Mouse (Mus musculus) cortical plate, adult 2 months (tissue): Measurements from ENCODE around the gene Lmo3. TPM values are rescaled to one million over a fixed set of nuclear protein-coding genes. Genes with fewer than 3 reads are reported as not detected.

ENCODE experiments used
- H3K27ac ChIP-seq: fragments of 200-500 bp; 2 replicates; pipeline ENCODE4 v1.5.1; 2012; ENCODE audit warnings: low read length, control low read depth, inconsistent platforms; ENCODE audit not compliant: insufficient read depth
- H3K4me1 ChIP-seq: fragments of 200-500 bp; 2 replicates; pipeline ENCODE4 v1.6.1; 2011; ENCODE audit warnings: low read length; ENCODE audit not compliant: control insufficient read depth, insufficient read depth
- H3K4me3 ChIP-seq: fragments of 200-500 bp; 2 replicates; pipeline ENCODE4 v1.5.1; 2011; ENCODE audit warnings: mild to moderate bottlenecking, low read length, control low read depth; ENCODE audit not compliant: insufficient read depth
- CTCF ChIP-seq: fragments of 200-500 bp; IDR thresholded peaks from 2 replicates; pipeline ENCODE4 v1.5.1; 2011; ENCODE audit warnings: mild to moderate bottlenecking, control low read depth, low read length; ENCODE audit not compliant: insufficient read depth; ENCODE audit errors: extremely low read depth
- POLR2A ChIP-seq: fragments of 200-500 bp; IDR thresholded peaks from 2 replicates; pipeline ENCODE4 v1.6.1; 2011; ENCODE audit warnings: mild to moderate bottlenecking, low read length, control low read depth; ENCODE audit not compliant: insufficient read depth; ENCODE audit errors: extremely low read depth
- polyA plus RNA-seq: library from polyadenylated mRNA; depleted of rRNA; stranded (reverse); fragments of >200 nt; gene quantifications from 2 replicates; pipeline ENCODE4 v1.2.3, GENCODE M21; 2012

Lmo3 gene
- polyA plus RNA-seq, 1 experiment = 73.5 TPM

DNA sequence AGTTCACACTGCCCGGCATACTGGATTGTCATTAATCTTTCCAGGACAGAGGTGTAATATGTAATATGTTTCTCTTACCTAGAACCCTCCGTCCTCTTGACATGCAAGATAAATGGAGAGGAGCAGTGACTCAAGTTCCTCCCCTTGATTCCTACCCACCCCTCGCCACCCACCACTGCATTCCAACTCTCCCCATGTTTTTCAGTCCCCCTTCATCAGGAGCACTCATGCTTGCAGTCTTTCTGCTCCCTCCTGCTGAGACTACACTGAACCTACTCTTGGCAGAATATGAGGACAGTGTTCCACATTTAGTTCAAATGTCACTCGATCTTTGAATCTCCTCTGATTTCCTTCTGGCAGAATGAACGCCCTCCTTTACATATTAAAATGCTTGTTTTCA is 190.7 kb downstream of the Lmo3 start:
- no peak for TF ChIP-seq CTCF
- TF ChIP-seq POLR2A = no peak
- no peak overlapping the region for H3K27ac ChIP-seq

DNA sequence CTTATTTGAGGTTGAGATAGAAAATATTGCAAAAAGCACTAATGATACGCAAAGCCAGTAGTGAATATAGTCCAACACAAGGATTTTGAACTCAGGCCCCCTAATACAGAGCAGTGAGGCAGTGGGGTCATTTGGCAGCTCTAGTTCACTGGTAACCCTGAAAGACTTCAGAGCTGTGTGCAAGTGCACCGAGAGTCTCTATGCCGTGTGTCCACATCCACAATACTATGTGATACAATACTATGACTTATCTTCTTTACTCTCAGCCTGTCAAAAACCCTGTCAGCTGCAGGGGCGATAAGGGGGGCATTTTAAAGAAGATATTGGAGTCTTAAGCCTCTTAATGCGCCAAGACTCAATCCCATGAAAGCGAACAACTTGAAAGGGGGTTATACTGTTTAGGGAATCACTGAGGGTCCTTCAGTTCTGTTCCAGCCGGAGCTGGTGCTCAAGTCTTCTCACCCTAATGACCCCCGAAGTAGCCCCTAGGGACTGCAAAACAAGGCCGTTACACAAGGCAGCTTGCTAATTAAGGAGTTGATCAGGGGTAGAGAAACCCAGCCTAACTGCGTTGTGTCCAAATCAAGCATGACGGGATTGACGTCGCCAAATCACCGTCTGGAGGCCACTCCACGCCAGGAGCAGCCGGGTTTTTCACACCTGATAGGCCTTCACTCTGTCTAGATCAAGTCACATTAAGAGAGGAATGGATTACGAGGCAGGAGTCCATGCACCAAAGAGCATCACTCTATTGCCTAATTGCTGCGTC is 193.4 kb downstream of the Lmo3 start:
- Histone ChIP-seq H3K4me1 (peaks cover 5% of the 10 kb centered on the region), H3K27ac (peak overlapping the region; percentile 23; the same call in 1 of the 2 replicates), H3K4me3 (no peak overlapping the region)
- TF ChIP-seq CTCF = no peak
- no peak for TF ChIP-seq POLR2A

More for the DNA sequence above, 190.7 kb downstream of the Lmo3 start:
- Histone ChIP-seq H3K4me3 (no peak overlapping the region), H3K4me1 (peaks cover 3% of the 10 kb centered on the region; the same call in 1 of the 2 replicates)

DNA sequence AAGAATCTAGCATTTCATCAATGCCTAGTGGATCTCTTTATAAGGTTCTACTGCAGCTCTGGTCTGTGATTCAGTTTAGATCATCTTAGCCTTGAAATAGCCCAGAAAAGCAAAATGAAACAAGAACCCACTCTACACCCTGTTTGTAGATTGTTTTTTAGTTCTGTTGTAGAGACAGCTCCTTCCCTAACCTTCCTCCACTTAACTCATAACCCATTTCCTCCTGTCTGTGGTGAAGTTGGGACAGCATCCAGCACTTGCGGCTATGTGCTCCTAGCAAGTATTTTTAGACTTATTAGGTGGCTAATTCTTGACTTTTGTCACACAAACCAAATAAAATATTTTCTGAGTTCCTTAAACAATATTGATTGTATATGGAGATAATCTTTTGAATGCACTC is 198.6 kb downstream of the Lmo3 start:
- Histone ChIP-seq H3K27ac (no peak overlapping the region), H3K4me1 (peaks cover 2% of the 10 kb centered on the region), H3K4me3 (no peak overlapping the region)
- TF ChIP-seq POLR2A (no peak), CTCF (no peak)

DNA sequence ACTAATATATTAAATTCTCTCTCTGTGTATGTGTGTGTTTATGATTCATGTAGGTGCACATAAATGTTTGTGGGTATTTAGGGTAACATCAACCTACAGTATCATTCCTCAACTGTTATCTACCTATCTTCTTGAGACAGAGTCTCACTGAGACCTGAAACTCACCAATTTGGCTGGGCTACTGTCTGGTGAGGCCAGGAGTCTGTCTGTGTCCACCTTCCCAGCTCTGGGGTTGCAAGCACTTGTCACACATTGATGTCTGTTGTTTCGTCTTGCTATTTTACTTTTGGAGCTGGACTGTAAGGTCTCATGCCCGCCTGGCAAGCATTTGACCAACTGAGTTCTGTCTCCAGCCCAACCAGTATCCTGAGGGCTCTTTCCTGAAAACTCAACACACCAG is 210.6 kb downstream of the Lmo3 start:
- no peak overlapping the region for H3K4me3 ChIP-seq
- no peaks in the 10 kb centered on the region for H3K4me1 ChIP-seq
- no peak overlapping the region for H3K27ac ChIP-seq
- TF ChIP-seq CTCF = no peak

DNA sequence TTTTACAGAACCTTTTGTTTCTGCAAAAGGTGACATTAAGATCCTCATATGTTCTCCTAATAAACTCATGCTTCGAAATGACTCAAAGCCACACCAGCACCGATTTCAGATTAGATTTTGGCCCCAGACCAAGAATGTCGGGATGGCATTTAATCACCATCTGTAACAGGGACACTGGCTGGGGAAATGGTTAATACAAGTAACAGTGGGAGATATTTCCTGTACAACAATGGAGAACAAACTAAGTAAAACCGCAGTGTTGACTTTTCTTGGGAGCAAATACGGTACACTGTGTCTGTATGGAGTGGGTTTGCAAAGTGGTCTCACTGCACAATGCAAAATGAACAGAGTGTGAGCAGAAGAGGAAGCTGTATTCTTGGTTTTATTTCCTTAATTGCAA is 217.7 kb downstream of the Lmo3 start:
- no peak overlapping the region for H3K27ac ChIP-seq
- H3K4me3 ChIP-seq = no peak overlapping the region
- TF ChIP-seq CTCF (no peak), POLR2A (no peak)
- no peaks in the 10 kb centered on the region for H3K4me1 ChIP-seq

DNA sequence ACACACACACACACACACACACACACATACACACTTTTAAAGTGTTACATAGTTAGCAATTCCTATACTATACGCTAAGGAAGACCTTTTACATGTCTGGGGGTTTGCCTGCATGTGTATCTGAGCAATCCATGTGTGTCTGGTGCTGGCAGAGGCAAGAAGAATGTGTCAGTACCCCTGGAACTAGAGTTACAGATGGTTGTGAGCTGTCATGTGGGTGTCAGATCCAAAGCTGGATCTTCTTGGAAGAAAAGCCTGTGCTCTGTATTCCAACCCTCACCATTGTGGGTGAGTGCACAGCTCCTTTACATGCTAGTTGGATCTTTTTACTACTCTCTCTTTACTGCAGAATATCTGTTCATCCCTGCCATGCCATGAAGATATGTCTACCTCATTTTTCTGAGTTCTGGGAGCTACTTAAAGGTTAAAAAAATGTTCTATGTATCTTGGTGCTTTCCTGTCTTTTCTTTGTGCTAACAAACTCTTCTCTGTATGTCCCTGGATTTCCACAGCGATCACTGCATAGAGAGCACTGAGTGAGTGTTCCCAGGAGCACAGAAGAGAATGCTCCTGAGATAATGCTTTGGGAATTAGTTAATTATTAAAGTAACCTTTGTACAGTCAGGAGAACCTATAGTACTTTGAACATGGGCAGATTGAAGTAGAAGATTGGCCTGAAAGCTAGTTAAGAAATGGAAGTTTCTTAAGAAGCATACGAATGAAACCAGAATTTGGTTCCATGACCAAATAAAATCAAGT is 231.0 kb downstream of the Lmo3 start:
- H3K4me3 ChIP-seq = no peak overlapping the region
- no peaks in the 10 kb centered on the region; the same call in 1 of the 2 replicates for H3K4me1 ChIP-seq
- no peak for TF ChIP-seq CTCF
- H3K27ac ChIP-seq = no peak overlapping the region

DNA sequence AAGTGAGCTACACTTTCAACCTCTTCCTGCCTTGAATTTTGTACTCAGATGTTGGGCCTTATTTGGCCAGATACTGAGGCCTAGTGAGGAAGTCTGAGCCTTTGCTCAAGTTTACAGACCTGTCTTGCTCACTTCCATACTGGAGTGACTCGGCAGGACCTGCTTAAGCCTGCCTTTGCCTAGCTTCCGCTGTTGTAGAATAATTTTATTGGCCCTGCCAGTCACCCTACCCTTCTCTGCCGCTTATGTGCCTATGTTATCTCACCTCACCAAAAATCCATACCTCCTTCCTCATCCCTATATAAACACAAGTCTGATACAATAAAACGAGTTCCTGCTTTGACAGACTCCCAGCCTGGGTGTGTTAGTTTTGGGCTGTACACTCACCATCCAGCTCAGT is 235.2 kb downstream of the Lmo3 start:
- TF ChIP-seq CTCF = no peak
- no peak for TF ChIP-seq POLR2A
- Histone ChIP-seq H3K4me3 (no peak overlapping the region), H3K4me1 (no peaks in the 10 kb centered on the region; the same call in 1 of the 2 replicates), H3K27ac (no peak overlapping the region)

DNA sequence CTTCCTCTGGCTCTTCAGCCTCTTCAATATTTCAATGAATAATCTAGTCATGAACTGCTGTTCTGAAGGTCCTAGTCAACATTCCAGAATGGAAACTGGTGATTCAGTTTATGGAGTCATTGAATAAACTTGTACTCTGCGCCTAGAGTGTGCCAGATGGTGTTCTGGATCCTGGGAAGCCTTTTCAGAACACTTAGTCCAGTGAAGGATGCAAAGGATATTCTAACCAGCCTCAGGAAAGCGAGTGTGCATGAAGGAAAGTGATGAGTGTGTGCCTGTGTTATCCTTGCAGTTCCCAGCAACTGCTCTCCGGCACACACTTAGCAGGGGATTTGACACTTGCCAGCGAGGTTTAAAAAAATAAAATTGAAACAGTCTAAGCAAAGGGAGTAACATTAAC is 245.9 kb downstream of the Lmo3 start:
- H3K4me3 ChIP-seq = no peak overlapping the region
- no peak for TF ChIP-seq POLR2A
- TF ChIP-seq CTCF = no peak
- H3K4me1 ChIP-seq = no peaks in the 10 kb centered on the region; the same call in 1 of the 2 replicates
- H3K27ac ChIP-seq = no peak overlapping the region

DNA sequence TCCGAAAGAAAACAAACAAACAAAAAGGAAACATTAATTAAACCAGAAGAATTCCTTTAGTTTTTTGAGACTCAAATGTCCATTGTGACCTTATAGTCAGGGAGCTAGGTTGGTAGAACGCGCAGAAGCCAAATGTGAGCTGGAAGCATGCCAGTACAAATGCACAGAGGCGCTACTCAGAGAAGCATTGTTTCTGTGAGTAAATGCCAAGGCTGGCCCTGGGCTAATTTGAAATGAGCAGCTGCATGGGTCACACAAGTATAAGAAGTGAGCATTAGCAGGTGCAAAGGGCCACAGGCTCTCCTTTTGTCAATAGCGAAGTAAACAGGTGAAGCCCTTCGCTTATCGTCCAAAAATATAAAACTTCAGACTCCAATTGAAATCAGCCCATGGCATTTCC is 247.8 kb downstream of the Lmo3 start:
- Histone ChIP-seq H3K4me1 (no peaks in the 10 kb centered on the region; the same call in 1 of the 2 replicates), H3K4me3 (no peak overlapping the region), H3K27ac (no peak overlapping the region)
- TF ChIP-seq POLR2A = no peak
- TF ChIP-seq CTCF = no peak
